Mouse (Mus musculus): Measurements from ENCODE around the gene Fgd3.

GRCm38 (mm10) chr13:49214454-49214853 is 105.7 kb downstream of the Fgd3 start:
- TF ChIP-seq POLR2A (IDR thresholded peaks at IDR 0.05; ENCODE audit: low read depth, low read length): no peak
- TF ChIP-seq CTCF (IDR thresholded peaks at IDR 0.05; ENCODE audit: borderline replicate concordance, insufficient read depth, low read length): no peak
